Mouse (Mus musculus): Measurements from ENCODE around the gene Kcnj3. TPM values are rescaled to one million over a fixed set of nuclear protein-coding genes. Genes with fewer than 3 reads are reported as not detected.

Gene Kcnj3
- not detected for polyA plus RNA-seq (2017; shearing (Covaris generic))

GRCm38 (mm10) chr2:55435721-55436260 lies at the start of gene Kcnj3:
TSS of gene Kcnj3 (plus strand) at chr2:55435970.

